Mouse (Mus musculus): ENCODE data around the gene Srsf3. TPM values are rescaled to one million over a fixed set of nuclear protein-coding genes. Genes with fewer than 3 reads are reported as not detected.
"Not testable (repeated sequence)": the region's sequence is repeated elsewhere in the genome, so short reads cannot be mapped to it uniquely, and the experiment has no call there.

Gene Srsf3
- polyA plus RNA-seq, 1 experiment = 330 TPM

DNA sequence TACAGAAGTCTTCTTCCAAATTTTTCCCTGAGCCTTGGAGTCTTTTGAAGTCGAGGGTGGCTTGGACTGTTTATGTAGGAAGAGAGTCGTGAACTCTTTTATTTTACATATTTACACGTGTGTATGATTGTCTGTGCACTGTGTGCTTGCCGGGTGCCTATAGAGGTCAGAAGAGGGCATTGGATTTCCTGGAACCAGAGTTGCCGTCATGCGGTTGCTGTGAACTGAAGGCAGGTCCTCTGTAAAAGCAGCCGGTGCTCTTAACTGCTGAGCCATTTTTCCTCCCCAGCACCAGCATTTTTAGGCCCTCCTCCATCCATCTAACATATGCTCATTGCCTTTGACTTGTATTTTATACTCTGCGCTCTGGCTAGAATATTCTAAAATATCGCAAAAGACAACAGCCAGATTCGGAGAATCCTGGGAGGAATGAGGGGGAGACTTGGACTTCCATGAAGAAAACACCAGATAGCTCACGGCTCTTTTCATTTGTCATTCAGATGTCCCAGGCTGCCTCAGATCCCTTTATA lies 25.0 kb downstream of the Srsf3 start:
- DNase-seq (ENCODE audit: low read depth) = no peak
- TF ChIP-seq POLR2A (IDR thresholded peaks at IDR 0.05; ENCODE audit: borderline replicate concordance, extremely low read depth, insufficient read depth, insufficient read length, poor library complexity, severe bottlenecking) (no peak), CTCF (IDR thresholded peaks at IDR 0.05; ENCODE audit: borderline replicate concordance, extremely low read depth, insufficient read depth, insufficient read length) (no peak)

DNA sequence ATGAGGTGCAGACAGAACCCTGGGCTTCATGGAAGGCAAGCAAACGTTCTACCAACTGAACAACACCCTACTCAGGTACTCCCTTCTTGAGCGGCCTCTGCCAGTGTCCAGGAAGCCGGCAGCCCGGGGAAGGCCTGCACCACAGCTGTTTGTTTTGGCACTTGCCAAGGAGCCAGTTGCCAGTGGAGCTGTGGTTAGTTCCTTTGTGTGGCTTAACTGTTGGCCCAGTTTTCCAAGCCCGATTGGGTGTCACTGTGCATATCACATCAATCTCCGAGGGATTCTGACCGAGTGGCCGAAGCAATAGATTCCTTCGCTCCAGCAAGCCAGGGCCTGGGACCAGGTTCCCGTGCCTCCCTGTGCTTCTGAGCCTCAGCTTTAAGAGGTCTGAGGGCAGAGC lies 25.5 kb downstream of the Srsf3 start:
- TF ChIP-seq CTCF (IDR thresholded peaks at IDR 0.05; ENCODE audit: borderline replicate concordance, extremely low read depth, insufficient read depth, insufficient read length) = no peak
- no peak for TF ChIP-seq POLR2A (IDR thresholded peaks at IDR 0.05; ENCODE audit: borderline replicate concordance, extremely low read depth, insufficient read depth, insufficient read length, poor library complexity, severe bottlenecking)
- DNase-seq (ENCODE audit: low read depth) = no peak

- TF ChIP-seq CTCF (IDR thresholded peaks at IDR 0.05; ENCODE audit: borderline replicate concordance, extremely low read depth, insufficient read depth, insufficient read length) = no peak
- no peak for TF ChIP-seq POLR2A (IDR thresholded peaks at IDR 0.05; ENCODE audit: borderline replicate concordance, extremely low read depth, insufficient read depth, insufficient read length, poor library complexity, severe bottlenecking)
- DNase-seq (ENCODE audit: low read depth) = no peak
These were observed 26.1 kb downstream of the Srsf3 start for GRCm38 (mm10) chr17:29058487-29058886.

DNA sequence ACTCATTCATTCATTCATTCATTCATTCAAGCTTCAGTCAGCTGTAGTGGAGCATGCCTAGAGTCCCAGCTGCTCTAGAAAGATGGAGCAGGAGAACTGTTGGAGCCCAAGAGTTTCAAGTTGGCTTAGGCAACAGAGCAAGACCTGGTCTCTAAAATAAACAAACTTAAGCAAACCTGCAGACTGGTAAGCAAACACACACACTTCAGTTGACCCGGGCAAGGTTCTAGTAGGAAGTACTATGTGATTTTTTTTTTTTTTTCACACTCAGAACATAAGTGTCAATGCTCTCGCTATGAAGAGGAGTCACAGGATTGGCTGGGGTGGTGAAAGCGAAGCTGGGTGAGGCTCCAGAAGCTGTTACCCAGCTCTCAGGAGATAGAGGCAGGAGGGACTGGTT lies 27.2 kb downstream of the Srsf3 start:
- no peak for DNase-seq (ENCODE audit: low read depth)
- TF ChIP-seq POLR2A (IDR thresholded peaks at IDR 0.05; ENCODE audit: borderline replicate concordance, extremely low read depth, insufficient read depth, insufficient read length, poor library complexity, severe bottlenecking) (no peak), CTCF (IDR thresholded peaks at IDR 0.05; ENCODE audit: borderline replicate concordance, extremely low read depth, insufficient read depth, insufficient read length) (no peak)

DNA sequence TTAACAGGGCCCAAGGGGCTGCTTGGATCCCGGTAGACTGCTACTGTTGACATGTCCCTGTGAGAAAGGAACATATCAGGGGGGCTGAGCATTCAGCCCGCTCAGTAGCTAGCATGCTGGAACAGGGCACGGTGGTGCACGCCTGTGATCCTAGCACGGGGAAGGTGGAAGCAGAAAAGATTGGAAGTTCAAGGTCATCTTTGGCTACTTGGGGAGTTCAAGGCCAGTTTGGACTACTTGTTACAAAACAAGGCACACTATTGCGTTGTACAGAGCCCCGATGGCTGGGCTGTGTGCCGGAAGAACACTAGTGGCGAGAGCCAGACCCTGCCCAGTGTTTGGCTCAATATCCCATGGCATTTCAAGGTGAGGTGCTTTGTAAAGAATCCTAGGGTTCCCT lies 28.5 kb downstream of the Srsf3 start:
- no peak for TF ChIP-seq CTCF (IDR thresholded peaks at IDR 0.05; ENCODE audit: borderline replicate concordance, extremely low read depth, insufficient read depth, insufficient read length)
- TF ChIP-seq POLR2A (IDR thresholded peaks at IDR 0.05; ENCODE audit: borderline replicate concordance, extremely low read depth, insufficient read depth, insufficient read length, poor library complexity, severe bottlenecking) = no peak
- DNase-seq (ENCODE audit: low read depth) = no peak

DNA sequence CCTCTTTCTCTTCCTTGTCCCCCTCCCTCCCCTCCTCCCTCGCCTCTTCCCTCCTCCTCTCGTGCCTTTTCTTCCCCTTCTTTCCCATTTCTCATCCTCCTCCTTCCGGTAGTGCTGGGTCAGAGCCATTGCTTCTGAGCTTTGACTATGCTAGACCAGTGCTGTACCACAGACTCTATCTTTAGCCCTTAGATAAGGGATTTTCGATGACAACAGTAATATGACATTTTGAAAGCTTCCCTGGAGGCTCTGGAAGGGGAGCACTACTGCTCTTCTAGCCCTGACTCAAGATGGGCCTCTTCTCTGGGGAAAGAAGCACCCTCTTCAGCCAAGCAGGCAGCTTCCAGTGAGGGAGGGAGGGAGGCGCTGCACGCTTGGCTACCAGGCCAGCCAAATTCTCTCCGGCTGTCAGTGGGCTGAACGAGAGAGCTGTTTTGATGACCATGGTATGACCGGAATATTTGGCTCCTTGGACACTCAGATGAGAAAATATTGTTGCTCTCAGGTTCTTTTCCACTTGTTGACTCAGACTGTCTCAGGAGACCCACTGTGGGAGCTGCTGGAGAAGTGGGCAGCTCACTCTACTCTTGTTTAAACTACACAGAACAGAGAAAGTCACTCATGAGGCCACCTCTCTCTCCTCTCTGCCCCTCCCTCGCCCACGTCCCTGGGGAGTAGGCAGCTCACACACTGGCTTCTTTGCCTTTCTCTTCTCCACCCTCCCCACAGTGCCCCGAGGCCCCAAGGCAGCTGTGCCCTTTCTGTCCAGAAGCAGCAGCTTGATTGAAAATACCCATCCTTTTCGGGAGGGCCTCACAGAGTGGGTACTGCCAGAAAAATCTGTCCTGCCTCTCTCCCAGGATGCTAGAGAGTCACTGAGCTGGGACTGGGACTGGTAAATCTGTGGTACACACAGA lies 29.9 kb downstream of the Srsf3 start:
- TF ChIP-seq CTCF (IDR thresholded peaks at IDR 0.05; ENCODE audit: borderline replicate concordance, extremely low read depth, insufficient read depth, insufficient read length) (no peak), POLR2A (IDR thresholded peaks at IDR 0.05; ENCODE audit: borderline replicate concordance, extremely low read depth, insufficient read depth, insufficient read length, poor library complexity, severe bottlenecking) (no peak)
- DNase-seq (ENCODE audit: low read depth) = no peak

- no peak for DNase-seq (ENCODE audit: low read depth)
- TF ChIP-seq POLR2A (IDR thresholded peaks at IDR 0.05; ENCODE audit: borderline replicate concordance, extremely low read depth, insufficient read depth, insufficient read length, poor library complexity, severe bottlenecking) = no peak
- TF ChIP-seq CTCF (IDR thresholded peaks at IDR 0.05; ENCODE audit: borderline replicate concordance, extremely low read depth, insufficient read depth, insufficient read length) = no peak
These were observed 30.9 kb downstream of the Srsf3 start for GRCm38 (mm10) chr17:29063121-29063987.

- DNase-seq (ENCODE audit: low read depth) = no peak
- TF ChIP-seq CTCF (IDR thresholded peaks at IDR 0.05; ENCODE audit: borderline replicate concordance, extremely low read depth, insufficient read depth, insufficient read length) (no peak), POLR2A (IDR thresholded peaks at IDR 0.05; ENCODE audit: borderline replicate concordance, extremely low read depth, insufficient read depth, insufficient read length, poor library complexity, severe bottlenecking) (no peak)
These were observed 31.5 kb downstream of the Srsf3 start for GRCm38 (mm10) chr17:29063988-29064285.

GRCm38 (mm10) chr17:29065245-29065940 lies 33.0 kb downstream of the Srsf3 start:
- DNase-seq (ENCODE audit: low read depth) = no peak
- no peak for TF ChIP-seq POLR2A (IDR thresholded peaks at IDR 0.05; ENCODE audit: borderline replicate concordance, extremely low read depth, insufficient read depth, insufficient read length, poor library complexity, severe bottlenecking)
- TF ChIP-seq CTCF (IDR thresholded peaks at IDR 0.05; ENCODE audit: borderline replicate concordance, extremely low read depth, insufficient read depth, insufficient read length) = no peak

DNA sequence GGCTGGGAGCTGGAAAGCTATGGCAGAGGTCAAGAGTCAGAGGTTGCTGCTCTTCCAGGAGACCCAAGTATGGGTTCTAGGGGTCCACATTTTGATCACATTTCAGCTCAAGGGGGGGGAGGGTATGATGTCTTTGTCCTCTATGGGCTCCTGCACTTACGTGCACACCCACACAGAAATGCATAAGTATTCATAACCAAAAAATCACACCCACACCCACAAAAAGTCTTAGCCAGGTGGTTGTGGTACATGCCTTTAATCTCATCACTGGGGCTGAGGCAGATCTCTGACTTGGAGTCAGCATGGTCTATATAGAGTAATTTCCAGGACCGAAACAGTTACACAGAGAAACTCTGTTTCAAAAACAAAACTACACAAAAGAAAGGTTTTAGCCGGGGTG lies 33.5 kb downstream of the Srsf3 start:
- no peak for DNase-seq (ENCODE audit: low read depth)
- TF ChIP-seq POLR2A (IDR thresholded peaks at IDR 0.05; ENCODE audit: borderline replicate concordance, extremely low read depth, insufficient read depth, insufficient read length, poor library complexity, severe bottlenecking) = no peak
- no peak for TF ChIP-seq CTCF (IDR thresholded peaks at IDR 0.05; ENCODE audit: borderline replicate concordance, extremely low read depth, insufficient read depth, insufficient read length)

- not testable (repeated sequence) for DNase-seq (ENCODE audit: low read depth)
These were observed 35.0 kb downstream of the Srsf3 start for GRCm38 (mm10) chr17:29067416-29067815.

Measured in brain, embryonic 14.5 days (tissue).